Mouse (Mus musculus) heart, postnatal 10 days (tissue): ENCODE measurements around the gene Nfkbib. TPM values are rescaled to one million over a fixed set of nuclear protein-coding genes. Genes with fewer than 3 reads are reported as not detected.
A peak's percentile ranks its signal among the peaks of the same experiment; 100 is the strongest.

Source experiments
- DNase-seq, 2 experiments: peaks; one replicate each; pipeline ENCODE4 v3.0.0; 2021
- intact Hi-C: fragments of 180-260 bp; cut with DNase I; formaldehyde crosslinking; loops from one replicate; pipeline ENCODE4 v1.15.1; 2025
- total RNA-seq, 2 experiments: library from RNA; stranded (reverse); gene quantifications; 2 replicates each; pipeline ENCODE4 v1.2.3; 2021

Gene Nfkbib
- total RNA-seq, 2 experiments from 2014 or later = 15.4 to 16.1 TPM

GRCm38 (mm10) chr7:28727649-28728340, 39.5 kb downstream of the Nfkbib start:
- DNase-seq = peak; percentile 22 to 45
- intact Hi-C loops = loop anchor here (5.0 kb wide), 2 partner anchors 125 to 280 kb away; no protein-coding TSS in a partner anchor

GRCm38 (mm10) chr7:28726600-28726999, 40.7 kb downstream of the Nfkbib start:
- intact Hi-C loops = loop anchor here (5.0 kb wide), 2 partner anchors 124 to 279 kb away; no protein-coding TSS in a partner anchor
- DNase-seq = peak; percentile 68 to 82

GRCm38 (mm10) chr7:28724613-28725012, 42.7 kb downstream of the Nfkbib start:
- no peak for DNase-seq
- intact Hi-C loops = loop anchor here (5.0 kb wide), 2 partner anchors 122 to 277 kb away; no protein-coding TSS in a partner anchor

- intact Hi-C loops = no loop called here
- DNase-seq = no peak
Observed at GRCm38 (mm10) chr7:28722079-28722478, 45.2 kb downstream of the Nfkbib start.

GRCm38 (mm10) chr7:28720753-28721537, 46.4 kb downstream of the Nfkbib start:
- DNase-seq = no peak
- intact Hi-C loops = no loop called here

- intact Hi-C loops = no loop called here
- no peak for DNase-seq
Observed at GRCm38 (mm10) chr7:28719650-28720049, 47.7 kb downstream of the Nfkbib start.

- intact Hi-C loops = no loop called here
- DNase-seq = no peak
Observed at GRCm38 (mm10) chr7:28719159-28719558, 48.2 kb downstream of the Nfkbib start.

GRCm38 (mm10) chr7:28717726-28718125, 49.6 kb downstream of the Nfkbib start:
- intact Hi-C loops = no loop called here
- DNase-seq = no peak

- intact Hi-C loops = no loop called here
Observed at GRCm38 (mm10) chr7:28716590-28717281, 50.6 kb downstream of the Nfkbib start, which contains the start of gene Fbxo17. TSS of gene Fbxo17 (plus strand) at chr7:28716804.

GRCm38 (mm10) chr7:28715598-28715997, 51.7 kb downstream of the Nfkbib start:
- intact Hi-C loops = no loop called here
- DNase-seq = no peak

More at GRCm38 (mm10) chr7:28716590-28717281, 50.6 kb downstream of the Nfkbib start, which contains the start of gene Fbxo17:
- peak; percentile 54 to 66 for DNase-seq

GRCm38 (mm10) chr7:28714667-28715066, 52.6 kb downstream of the Nfkbib start:
- no peak for DNase-seq
- intact Hi-C loops = no loop called here

- intact Hi-C loops = no loop called here
- DNase-seq = no peak
Observed at GRCm38 (mm10) chr7:28710962-28711361, 56.4 kb downstream of the Nfkbib start.

- DNase-seq = no peak
- intact Hi-C loops = no loop called here
Observed at GRCm38 (mm10) chr7:28709454-28709853, 57.9 kb downstream of the Nfkbib start.

Other genes starting within 250 kb of the Nfkbib start
- not detected for gene Ifnl3, start 244.7 kb downstream of the Nfkbib start, total RNA-seq
- not detected for gene Sycn, start 226.6 kb downstream of the Nfkbib start, total RNA-seq
- not detected for gene Nccrp1, start 220.3 kb downstream of the Nfkbib start, total RNA-seq
- gene Samd4b, start 169.4 kb downstream of the Nfkbib start, total RNA-seq = 10 to 100 TPM; 37.7 to 40.4 TPM
- 10 to 100 TPM; 11.2 to 15.6 TPM for gene Pak4, start 169.3 kb downstream of the Nfkbib start, total RNA-seq
- not detected for gene Acp7, start 136.2 kb downstream of the Nfkbib start, total RNA-seq
- 1 to 10 TPM in 1 of 2 experiments, under 1 TPM in 1; 0.52 to 1.3 TPM for gene Fbxo27, start 74.7 kb downstream of the Nfkbib start, total RNA-seq
- 1 to 10 TPM; 1.4 to 1.9 TPM for gene Fbxo17, start 50.7 kb downstream of the Nfkbib start, total RNA-seq
- gene Mrps12, start 25.7 kb downstream of the Nfkbib start, total RNA-seq = 10 to 100 TPM; 53.0 to 54.4 TPM
- gene Sars2, start 25.5 kb downstream of the Nfkbib start, total RNA-seq = 10 to 100 TPM; 15.6 to 16.4 TPM
- gene Ccer2, start 11.3 kb downstream of the Nfkbib start, total RNA-seq = not detected
- 10 to 100 TPM; 70.7 to 76.3 TPM for gene Sirt2, start 777 bp downstream of the Nfkbib start, total RNA-seq
- 1 to 10 TPM; 2.1 to 2.2 TPM for gene Rinl, start 21.5 kb upstream of the Nfkbib start, total RNA-seq
- 100 to 1,000 TPM; 423 to 428 TPM for gene Hnrnpl, start 41.0 kb upstream of the Nfkbib start, total RNA-seq
- gene Ech1, start 57.7 kb upstream of the Nfkbib start, total RNA-seq = 1,000 to 10,000 TPM; 1,137 to 1,217 TPM
- 10 to 100 TPM; 35.0 to 35.8 TPM for gene Lgals4, start 66.3 kb upstream of the Nfkbib start, total RNA-seq
- gene Lgals7, start 96.3 kb upstream of the Nfkbib start, total RNA-seq = 1 to 10 TPM; 2.2 to 2.8 TPM
- gene Capn12, start 113.9 kb upstream of the Nfkbib start, total RNA-seq = under 1 TPM; 0.26 to 0.47 TPM
- gene Actn4, start 194.8 kb upstream of the Nfkbib start, total RNA-seq = 100 to 1,000 TPM; 173 to 174 TPM
- gene Eif3k, start 214.4 kb upstream of the Nfkbib start, total RNA-seq = 100 to 1,000 TPM; 185 to 188 TPM
- 1 to 10 TPM; 2.0 to 2.2 TPM for gene Map4k1, start 214.5 kb upstream of the Nfkbib start, total RNA-seq